Mouse (Mus musculus) gastrocnemius, postnatal 36 days (tissue): Measurements from ENCODE around the gene Itpkb. TPM values are rescaled to one million over a fixed set of nuclear protein-coding genes. Genes with fewer than 3 reads are reported as not detected.

Experiments used
- DNase-seq, 2 experiments: peaks; one replicate each; pipeline ENCODE4 v3.0.0; 2022
- intact Hi-C: fragments of 180-260 bp; cut with DNase I; formaldehyde crosslinking; loops from one replicate; pipeline ENCODE4 v1.15.1; 2025
- total RNA-seq, 2 experiments: library from RNA; stranded (reverse); gene quantifications; 2 replicates each; pipeline ENCODE4 v1.2.3; 2021

Itpkb gene
- total RNA-seq, 2 experiments from 2014 or later = 16.0 to 18.2 TPM

DNA sequence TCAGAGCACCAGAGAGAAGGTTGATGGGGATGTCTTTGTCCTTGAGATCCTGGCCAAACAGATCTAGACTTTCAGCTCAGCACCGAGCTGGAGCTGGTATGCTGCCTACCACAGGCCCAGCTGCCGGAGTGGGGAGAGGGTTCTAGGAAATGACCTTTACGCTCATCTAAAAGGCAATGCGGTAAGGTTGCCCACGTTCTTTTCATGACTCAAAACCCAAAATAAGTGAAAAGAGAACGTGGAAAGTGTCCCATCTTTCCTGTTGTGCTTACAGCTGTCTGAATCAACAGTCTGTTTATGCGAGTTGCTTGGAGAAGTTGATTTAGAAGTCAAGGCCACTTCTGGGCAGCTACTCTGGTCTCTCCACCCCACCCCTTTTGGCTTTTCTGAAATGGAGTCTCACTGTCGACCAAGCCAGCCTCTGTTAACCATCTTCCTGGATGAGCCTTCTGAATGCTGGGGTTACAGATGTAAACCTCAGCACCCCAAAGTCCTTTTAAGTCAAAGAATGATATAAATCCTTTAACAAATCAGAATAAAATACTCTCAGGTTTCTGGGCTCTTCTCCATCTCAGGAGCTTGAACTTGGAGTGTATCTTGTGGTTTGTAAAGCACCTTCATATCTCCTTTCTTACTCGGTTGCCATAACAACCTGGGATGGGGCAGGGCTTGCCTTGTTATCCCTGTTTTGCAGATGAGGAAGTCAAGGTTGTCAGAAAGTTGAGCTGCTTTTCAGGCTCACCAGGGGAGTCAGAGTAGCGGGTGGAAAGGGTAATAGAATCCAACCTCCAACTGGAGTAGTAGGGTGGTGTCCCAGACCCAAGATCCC is 60.7 kb downstream of the Itpkb start:
- DNase-seq = no peak
- intact Hi-C loops = no loop called here

DNA sequence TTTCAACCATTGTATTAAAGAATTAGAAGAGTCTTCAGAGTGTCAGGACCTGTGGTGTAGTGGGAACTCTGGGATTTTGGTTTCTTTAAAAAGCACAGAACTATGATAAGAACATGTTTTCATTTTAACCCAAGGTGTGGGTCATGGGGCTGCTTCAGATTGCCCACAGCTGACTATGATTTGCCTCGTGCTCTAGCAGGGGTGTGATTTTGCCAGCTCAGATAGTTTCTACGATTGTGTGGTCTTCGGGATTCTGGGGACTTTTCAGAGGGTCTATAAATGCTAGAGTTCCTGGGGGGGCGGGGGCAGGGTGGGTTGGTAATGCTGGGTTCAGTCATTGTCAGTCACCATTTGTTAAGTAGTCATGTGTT is 61.3 kb downstream of the Itpkb start:
- intact Hi-C loops = no loop called here

DNA sequence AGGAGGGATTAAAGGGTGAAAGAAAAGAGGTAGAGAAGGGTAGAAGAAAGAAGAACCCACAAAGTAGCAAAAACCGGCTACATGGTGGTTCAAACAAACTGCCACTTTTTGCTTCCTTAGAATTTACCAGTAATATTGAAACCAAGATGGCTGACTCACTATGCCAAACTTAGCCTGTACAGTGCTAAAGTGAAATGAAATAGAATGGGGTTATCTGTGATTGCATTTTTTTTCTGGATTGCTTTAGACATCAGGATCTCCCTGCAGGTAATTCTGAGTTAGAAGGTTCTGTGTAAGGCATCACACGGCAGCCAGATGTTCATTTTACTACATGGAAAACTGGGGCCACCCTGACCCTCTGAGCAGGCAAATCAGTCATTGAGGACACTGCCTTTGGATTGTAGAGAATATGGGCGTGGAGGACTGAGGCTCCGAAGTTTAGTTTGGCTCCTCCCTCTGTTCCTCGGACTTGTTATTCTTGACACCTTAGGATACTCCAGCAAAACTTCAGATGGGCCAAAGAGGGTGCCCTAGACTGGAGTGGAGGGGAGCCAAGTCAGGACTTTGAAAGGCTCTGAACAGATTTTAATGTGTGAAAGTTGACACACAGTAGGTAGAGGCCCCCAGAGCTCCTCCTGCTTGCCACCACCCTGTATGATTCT is 62.0 kb downstream of the Itpkb start:
- intact Hi-C loops = no loop called here
- no peak for DNase-seq

More for the DNA sequence above, 61.3 kb downstream of the Itpkb start:
- DNase-seq = no peak

DNA sequence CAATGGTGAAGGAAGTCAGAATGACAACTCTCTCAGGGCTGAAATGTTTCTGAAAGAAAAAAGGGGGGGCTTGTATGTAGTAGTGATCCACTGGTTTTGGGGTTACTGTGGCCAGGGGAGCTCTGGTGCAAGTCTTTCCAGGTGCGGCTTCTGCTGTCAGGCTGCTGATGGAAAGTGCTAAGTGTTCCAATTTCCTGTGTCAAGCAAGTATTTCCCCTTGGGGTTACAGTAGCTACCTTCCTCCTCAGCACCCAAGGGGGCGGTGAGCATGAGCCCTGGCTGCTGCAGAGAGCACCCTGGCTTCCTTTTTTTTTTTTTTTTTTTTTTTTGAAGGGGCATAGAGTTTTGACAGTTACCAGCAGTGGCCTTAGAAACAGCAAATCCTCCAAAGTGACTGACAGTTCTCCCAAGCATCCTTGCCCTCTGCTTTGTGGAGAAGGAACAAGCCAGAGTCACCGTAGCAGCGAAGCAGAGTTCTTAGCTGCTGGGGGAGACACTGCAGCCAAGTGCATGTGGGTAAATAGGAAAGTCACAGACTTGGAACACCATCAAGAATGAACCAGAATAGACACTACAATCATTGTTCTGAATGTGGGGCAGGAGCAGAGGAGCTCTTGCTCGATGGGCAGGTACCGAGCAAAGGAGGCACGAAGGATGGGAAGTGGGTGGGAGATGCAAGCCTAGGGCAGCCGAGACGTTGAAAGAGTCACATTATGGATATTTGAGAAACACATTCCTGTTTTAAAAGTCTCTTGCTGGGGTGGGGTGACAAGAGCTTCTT is 62.9 kb downstream of the Itpkb start:
- no peak for DNase-seq
- intact Hi-C loops = no loop called here

DNA sequence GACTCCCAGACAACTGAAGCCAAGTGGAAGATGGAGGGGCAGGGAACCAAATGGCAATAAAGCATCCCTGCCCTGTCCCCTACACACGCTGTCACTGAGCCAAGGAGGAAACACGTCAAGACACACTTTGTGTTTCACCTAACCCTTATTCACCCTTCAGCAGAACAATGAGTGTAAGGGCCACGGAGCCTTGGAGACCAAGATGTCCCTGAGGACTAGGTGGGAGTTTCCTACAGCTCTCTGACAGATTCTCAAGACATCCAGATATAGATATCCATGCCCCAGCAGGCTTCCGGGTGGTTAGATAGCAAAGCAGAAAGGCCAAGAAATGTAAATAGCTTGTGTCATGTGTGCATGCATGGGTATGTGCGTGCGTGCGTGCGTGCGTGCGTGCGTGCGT is 63.6 kb downstream of the Itpkb start:
- DNase-seq = no peak

DNA sequence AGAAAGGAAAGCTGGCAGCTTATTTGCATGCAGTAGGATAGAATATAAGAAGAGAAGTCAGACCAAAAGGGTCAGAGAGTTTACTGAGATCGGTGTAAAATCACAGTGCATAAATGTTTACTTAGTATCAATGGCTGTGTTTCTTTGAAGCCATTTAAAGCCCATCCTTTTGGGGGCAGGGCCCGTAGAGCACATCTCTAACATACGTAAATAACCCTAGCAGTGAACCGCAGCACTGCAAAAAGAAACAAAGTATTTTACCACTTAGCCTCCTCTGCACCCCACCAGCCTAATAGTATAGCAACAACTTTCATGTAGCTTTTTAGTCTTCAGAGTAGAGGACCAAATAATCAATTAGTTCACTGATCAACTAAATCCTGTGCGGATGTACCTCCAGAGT is 67.4 kb downstream of the Itpkb start:
- DNase-seq = no peak
- intact Hi-C loops = no loop called here

More for the DNA sequence above, 63.6 kb downstream of the Itpkb start:
- intact Hi-C loops = no loop called here

DNA sequence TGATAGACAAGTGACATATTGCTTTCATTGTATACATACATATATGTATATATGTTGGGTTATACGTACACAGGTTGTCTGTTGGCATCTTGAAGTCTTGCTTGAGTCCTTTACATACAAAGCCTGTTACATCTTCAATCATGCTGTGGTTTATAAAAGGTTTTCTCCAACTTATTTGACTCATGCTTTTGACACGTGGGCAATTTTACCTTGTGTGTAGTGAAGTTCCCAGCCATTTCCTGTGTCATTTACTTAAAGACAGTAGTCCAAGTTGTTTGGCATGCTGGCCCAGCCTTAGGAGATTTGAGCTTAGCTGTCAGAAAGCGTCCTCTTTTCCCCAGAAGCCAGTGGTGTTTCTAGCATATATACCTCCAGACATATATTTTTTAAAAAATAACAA is 68.2 kb downstream of the Itpkb start:
- DNase-seq = no peak
- intact Hi-C loops = no loop called here

DNA sequence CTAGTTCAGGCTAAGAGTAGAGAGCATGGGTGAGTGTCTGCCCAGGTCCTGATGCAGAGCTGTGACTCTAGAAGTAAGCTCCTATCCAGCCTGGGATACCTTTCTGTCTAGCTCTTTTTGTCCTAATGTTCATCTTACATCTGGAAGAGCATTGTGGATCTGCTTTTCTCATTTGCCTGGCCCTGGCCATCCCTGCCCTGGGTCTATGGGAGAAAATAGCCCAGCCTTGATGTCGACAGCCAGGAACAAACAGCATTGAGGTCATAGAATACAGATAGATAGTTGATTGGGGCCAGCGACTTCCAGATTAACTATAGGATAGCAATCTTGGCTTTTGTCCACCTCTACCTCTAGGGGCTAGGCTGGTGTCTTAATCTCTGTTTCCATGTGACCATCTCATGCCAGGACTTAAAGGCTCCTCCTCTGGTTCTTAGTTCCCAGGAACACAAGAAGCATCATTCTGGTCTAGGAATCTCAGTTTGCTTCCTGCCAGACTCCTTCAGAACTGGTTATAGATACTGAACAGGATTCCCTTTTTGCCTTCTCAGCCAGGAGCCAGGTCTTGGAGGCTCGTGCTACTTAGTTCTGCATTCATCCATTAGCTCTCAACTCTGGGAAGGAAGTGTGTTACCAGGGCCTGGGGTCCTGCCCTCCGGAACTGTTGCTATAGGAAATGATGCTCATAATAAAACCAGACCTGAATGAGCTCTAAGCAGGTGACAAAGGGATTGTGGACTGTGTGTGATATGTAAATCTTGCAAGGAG is 70.6 kb downstream of the Itpkb start:
- intact Hi-C loops = loop anchor here (10.0 kb wide), 1 partner anchor 546 kb away; no protein-coding TSS in a partner anchor
- no peak for DNase-seq

DNA sequence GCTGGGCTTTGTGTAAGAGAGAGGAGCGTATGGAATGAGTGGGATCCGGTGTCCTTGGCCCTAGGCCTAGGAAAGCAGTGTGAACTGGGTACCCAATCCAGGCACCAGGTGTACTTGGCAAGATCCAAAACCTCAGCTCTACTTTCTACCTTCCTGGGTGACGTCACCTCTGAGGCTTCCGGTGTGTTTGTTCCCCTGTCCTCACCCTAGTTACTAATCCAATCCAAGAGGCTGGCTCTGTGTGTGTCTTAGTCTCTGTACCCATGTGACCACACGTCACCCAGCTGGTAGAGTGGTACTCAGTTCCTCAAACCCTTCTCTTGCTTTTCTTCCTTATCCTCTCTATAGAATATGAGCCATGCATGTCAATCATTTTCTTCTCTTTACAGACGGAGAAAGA is 71.4 kb downstream of the Itpkb start:
- no peak for DNase-seq
- intact Hi-C loops = loop anchor here (10.0 kb wide), 1 partner anchor 547 kb away; no protein-coding TSS in a partner anchor

DNA sequence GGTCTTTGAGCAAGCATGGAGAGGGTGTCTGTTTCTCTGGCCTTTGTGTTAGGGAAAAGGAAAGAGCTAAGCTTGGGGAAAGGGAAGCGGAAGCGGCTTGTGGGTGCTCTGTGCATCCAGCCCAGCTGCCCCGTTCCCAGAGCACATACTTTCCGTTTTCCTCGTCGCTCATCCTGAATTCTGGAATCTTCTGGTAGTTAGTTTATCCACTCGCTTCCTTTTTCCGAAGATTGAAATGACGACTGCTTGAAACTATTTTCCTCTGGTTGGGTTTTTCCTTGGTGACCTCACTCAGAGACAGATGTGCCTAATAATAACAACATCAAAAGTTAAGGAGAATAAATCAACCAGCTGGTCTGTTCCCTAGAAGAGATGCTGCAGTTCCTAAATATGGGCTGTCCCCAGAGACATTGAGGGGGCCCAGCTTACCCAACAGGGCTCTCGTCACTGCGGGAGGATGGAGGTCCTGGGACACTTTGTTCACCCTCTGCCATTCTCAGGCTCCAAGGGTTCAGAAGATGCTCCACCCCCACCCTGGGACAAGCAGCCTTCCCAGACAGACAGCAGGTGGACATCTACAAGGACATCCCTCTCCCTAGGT is 72.3 kb downstream of the Itpkb start:
- no peak for DNase-seq

DNA sequence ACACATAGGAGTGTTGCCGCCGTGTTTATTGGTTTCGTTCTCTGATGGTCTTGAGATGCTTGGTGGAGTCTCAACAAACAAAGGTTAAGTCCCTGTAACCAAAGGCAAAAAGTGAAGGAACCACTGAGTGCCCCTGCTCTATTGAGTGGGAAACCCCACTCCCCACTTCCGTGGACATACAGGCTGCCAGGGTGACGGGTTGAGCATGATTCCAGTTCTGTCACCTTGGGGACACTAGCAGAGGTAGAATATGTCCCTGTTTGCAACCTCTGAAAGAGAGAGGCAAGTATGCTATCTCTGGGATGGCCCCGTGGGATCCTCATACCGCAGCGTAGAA is 73.0 kb downstream of the Itpkb start:
- intact Hi-C loops = loop anchor here (10.0 kb wide), 1 partner anchor 549 kb away; no protein-coding TSS in a partner anchor
- no peak for DNase-seq

More for the DNA sequence above, 72.3 kb downstream of the Itpkb start:
- intact Hi-C loops = loop anchor here (10.0 kb wide), 1 partner anchor 548 kb away; no protein-coding TSS in a partner anchor

DNA sequence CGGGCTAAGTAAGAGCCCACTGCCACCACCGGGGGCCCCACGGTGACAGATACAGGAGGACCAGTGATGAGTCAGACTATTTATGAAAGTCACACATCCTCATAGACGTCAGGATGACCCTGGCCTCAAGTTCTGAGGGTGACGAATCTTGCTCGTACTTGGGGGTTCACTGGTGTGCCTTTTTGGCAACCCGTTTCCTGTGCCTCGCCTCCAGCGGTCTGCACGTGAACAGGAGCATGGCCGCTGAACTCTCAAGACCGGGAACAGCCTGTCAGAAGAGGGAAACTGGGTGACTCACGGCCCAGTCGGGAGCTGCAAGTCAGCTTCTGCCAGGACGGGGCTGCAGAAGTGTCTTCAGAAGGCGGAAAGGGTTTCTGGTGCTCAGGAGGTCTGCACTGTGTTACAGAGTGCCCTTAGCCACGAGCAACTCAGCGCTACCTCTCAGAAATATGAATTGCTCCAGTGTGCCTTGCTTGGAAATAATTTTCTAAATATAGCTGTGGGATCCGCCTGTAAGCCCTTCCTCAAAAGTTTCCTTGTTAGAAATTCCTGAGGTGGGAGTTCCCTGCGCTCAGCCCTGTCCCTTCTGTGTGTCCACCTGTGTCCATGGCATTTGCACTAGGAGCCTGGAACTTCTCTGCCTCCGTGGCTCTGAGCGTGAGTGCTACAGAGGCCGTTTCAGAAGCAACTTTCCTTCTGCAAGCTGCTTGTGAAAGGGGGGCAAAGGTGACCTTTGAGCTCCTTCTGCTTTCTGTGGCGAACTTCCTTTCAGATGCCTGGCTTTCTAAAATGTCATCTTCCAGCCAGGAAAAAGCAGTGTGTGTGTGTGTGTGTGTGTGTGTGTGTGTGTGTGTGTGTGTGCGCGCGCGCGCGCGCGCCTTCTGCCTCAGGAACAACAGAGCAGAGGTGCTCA is 73.7 kb downstream of the Itpkb start:
- intact Hi-C loops = loop anchor here (10.0 kb wide), 1 partner anchor 549 kb away; no protein-coding TSS in a partner anchor
- DNase-seq = peak in 1 of 2 experiments; percentile 47

DNA sequence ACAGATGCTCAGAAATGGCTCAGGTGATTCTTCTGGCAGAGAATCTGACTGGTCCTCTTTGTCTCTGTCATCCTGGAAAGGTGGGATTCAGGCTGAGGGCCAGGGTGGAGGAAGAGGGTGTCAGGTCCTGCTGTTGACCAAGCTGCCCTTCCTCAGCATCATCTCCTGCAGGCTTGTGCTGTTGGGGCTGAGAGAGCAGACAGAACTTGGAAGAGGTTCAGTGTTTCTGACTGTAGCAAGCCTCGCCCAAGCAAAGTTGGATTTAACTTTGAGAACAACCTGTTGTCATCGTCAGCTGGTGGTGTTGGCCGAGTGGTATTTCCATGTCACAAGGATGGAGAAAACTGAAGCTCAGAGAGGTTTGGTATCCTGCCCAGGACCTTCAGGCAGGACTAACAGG is 74.4 kb downstream of the Itpkb start:
- intact Hi-C loops = loop anchor here (5.0 to 10.0 kb wide), 2 partner anchors 72 to 550 kb away; partner anchors contain the start of gene Itpkb
- no peak for DNase-seq

DNA sequence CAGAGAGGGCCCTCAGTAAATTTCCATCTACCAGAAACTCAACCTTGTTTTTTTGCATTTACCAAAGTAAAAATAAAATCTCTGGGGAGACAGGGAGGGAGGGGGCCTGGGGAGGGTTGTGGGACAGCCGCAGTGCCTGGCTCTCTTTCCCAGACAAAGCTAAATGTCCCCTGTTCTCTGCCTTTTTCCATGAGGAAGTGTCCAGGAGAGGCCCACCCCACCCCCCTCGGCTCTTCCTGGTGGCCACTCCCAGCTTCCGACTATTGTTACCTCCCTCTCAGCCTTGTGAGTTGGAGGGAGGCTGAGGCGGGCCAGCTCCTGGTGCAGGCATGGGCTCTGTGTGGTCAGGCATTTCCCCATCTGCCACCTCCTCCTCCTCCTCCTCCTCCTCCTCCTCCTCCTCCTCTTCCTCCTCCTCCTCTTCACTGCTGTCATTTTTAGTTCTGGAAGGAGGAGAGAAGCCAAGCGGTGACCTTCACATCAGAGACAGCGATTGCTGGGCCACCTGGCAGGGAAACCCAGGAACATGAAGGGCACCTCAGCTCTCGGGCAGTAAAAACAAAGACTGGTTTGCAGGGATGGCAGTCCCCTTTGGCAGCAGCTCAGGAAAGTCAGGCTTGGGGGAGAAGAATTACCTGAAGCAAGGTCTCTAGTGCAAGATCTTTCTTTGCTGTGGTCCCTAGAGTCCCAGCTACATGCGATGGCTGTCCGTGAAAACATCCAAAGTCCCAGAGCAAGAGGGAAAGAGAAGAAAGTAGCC is 75.5 kb downstream of the Itpkb start:
- DNase-seq = no peak
- intact Hi-C loops = loop anchor here (5.0 to 10.0 kb wide), 2 partner anchors 73 to 551 kb away; partner anchors contain the start of gene Itpkb

DNA sequence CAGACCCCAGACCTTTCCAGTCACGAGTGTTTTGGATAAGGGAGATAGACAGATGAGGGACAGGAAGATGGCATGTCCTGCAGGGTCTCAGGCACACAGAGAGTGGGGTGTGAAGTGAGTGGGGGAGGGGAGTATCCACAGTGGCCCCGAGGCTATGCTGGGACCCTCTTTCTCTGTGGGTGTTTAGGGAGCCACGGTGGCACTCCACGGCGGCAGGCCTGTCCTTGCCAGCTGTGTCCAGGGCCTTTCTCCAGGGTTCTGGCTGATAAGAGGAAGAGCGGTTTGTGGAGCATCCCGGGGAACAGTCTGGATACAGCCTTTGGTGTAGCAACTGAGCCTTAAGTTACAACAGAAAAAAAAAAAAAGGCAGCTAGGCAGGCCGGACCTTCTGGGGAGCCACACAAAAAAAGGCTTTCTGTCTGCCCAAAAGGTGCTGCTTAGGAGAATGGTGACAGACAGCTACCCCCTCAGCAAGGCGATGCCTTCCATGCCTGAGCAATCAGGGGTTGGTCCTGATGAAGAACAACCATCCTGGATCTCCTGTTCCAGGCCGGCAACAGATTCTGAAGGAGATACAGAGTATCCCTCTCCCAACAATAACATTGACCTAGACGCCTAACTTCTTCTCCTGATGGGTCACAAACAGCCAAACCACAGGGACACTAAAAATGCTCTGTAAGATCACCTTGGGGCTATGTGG is 76.2 kb downstream of the Itpkb start:
- DNase-seq = no peak
- intact Hi-C loops = loop anchor here (1.0 to 10.0 kb wide), 3 partner anchors 74 to 552 kb away; partner anchors contain the start of gene Itpkb

DNA sequence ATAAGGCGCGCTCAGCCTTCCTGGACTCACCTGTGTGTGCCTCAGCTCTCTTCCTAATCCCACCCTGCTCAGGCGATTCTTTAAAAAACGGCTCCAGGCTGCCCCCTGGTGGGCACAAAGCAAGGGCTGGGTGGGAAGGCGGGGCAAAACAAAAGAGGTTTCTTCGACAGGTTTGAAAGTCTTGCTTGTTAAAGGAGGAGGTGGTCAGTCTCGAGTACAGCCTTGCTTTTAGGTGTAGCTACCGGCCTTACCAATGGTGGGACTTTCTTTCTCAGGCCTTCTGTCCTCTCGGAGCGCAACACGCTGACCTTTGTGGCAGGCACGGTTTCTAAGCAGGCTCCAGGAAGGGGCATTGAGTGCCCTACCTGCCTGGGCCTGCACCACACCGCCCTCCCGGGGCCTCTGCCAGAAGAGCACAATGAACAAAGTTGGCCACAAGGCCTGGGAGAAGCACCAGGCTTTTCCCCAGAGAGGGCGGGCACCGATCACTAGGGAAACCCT is 76.9 kb downstream of the Itpkb start:
- peak in 1 of 2 experiments; percentile 56 for DNase-seq
- intact Hi-C loops = loop anchor here (1.0 to 10.0 kb wide), 3 partner anchors 75 to 552 kb away; partner anchors contain the start of gene Itpkb
